Mouse (Mus musculus): ENCODE measurements at regions not wholly inside any gene's neighbourhood (a gene's known extent, or its start where the extent isn't known, plus 50 kb on each side); places are given as distances from the start of the nearest gene placed in this dataset.

- no peak for TF ChIP-seq POLR2A (IDR thresholded peaks at IDR 0.05; ENCODE audit: control insufficient read depth, low read depth, low read length)
- no peak for TF ChIP-seq CTCF (IDR thresholded peaks at IDR 0.05; ENCODE audit: control insufficient read depth, insufficient read depth, insufficient replicate concordance, low read depth, low read length)
Observed at GRCm38 (mm10) chr12:110344280-110344827, 65.5 kb downstream of the Dio3 start.
